Mouse (Mus musculus): ENCODE results near the gene Pam. TPM values are rescaled to one million over a fixed set of nuclear protein-coding genes. Genes with fewer than 3 reads are reported as not detected.

Gene Pam
- polyA plus RNA-seq (2015; fragmentation: Nextera tagmentation; extraction: Ambion mirVana) = 47.0 and 48.4 TPM in 2 replicates

GRCm38 (mm10) chr1:98095246-98095990, at the start of gene Pam:
Gene Pam, minus strand, starts transcription at chr1:98095646.

GRCm38 (mm10) chr1:97769904-97770753, 325.3 kb downstream of the Pam start, which contains the start of the genes Gin1 and Ppip5k2:
Gene Gin1, plus strand, starts transcription at chr1:97770172.
Gene Ppip5k2, minus strand, starts transcription at chr1:97770411.

Data from neural tube, postnatal 0 days (tissue).